Mouse (Mus musculus): ENCODE results near the gene Rapgef4. TPM values are rescaled to one million over a fixed set of nuclear protein-coding genes. Genes with fewer than 3 reads are reported as not detected.

The Rapgef4 gene
- polyA plus RNA-seq, 1 experiment from 2014 or later, result 5.3 TPM

DNA sequence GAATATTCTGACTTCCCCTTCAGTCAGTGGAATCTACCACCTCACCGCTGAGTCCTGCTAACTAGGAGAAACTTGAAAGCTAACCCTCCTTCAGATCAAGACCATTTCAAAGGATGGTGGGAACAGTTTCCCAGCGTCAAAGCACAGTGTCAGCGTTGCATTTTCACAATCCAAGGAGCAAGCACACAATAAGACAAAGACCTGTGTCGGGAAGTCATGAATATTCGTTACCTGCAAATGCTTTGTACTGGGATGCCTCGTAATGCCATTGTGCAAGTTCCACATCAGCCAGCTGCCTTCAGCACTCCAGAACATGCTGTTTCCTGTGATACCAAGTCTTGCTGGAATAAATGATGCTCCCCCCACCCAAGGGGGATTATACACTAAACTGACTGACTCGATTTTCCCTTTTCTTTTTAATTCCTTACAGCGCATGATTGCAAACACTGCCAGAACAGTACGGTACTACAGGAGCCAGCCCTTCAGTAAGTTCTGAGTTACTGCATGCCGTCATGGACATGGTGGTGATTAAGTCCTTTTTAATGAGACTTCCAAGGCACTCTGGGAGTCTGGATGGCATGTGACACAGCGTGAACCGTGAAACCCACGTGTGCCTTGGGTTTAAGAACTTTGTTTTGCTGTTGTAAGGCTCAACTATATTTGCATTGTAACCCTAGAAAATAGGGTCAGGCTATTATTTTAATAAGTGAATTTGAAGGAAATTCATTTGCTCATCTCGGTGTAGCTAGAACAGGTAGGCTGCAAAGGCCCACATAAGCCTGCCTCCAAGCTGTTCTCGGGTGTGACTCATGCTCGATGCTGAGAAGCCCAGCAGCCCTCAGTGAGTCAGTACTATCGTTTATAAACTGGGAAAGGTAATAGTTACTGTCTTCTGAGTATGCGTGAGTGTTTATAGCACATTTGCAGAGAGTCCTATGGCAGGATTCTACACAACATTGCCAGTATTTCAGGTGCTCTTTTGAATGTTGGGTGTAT is 271.8 kb downstream of the Rapgef4 start:
- no peak for ATAC-seq (ENCODE audit: insufficient number of reproducible peaks, low FRiP score)
- no peaks in the 10 kb centered on the region for H3K36me3 ChIP-seq
- no peak overlapping the region for H3K9ac ChIP-seq
- 74% methylated on average over 18 of the region's 18 CpGs for WGBS
- H3K4me3 ChIP-seq, result no peak overlapping the region
- peaks cover 31% of the 10 kb centered on the region for H3K4me1 ChIP-seq (replicated peaks)
- no peak overlapping the region for H3K4me2 ChIP-seq
- H3K9me3 ChIP-seq (replicated peaks), result no peaks in the 10 kb centered on the region
- H3K27ac ChIP-seq (ENCODE audit: poor library complexity, severe bottlenecking), result no peak overlapping the region
- H3K27me3 ChIP-seq (replicated peaks), result no peaks in the 10 kb centered on the region

GRCm38 (mm10) chr2:72253882-72254281 is 272.8 kb downstream of the Rapgef4 start:
- Histone ChIP-seq H3K9me3 (replicated peaks) (no peaks in the 10 kb centered on the region), H3K4me1 (replicated peaks) (peaks cover 31% of the 10 kb centered on the region), H3K27ac (ENCODE audit: poor library complexity, severe bottlenecking) (no peak overlapping the region), H3K36me3 (no peaks in the 10 kb centered on the region), H3K4me2 (no peak overlapping the region), H3K4me3 (no peak overlapping the region), H3K27me3 (replicated peaks) (no peaks in the 10 kb centered on the region), H3K9ac (no peak overlapping the region)
- WGBS, result 60% methylated on average over 4 of the region's 4 CpGs
- ATAC-seq (ENCODE audit: insufficient number of reproducible peaks, low FRiP score), result no peak

DNA sequence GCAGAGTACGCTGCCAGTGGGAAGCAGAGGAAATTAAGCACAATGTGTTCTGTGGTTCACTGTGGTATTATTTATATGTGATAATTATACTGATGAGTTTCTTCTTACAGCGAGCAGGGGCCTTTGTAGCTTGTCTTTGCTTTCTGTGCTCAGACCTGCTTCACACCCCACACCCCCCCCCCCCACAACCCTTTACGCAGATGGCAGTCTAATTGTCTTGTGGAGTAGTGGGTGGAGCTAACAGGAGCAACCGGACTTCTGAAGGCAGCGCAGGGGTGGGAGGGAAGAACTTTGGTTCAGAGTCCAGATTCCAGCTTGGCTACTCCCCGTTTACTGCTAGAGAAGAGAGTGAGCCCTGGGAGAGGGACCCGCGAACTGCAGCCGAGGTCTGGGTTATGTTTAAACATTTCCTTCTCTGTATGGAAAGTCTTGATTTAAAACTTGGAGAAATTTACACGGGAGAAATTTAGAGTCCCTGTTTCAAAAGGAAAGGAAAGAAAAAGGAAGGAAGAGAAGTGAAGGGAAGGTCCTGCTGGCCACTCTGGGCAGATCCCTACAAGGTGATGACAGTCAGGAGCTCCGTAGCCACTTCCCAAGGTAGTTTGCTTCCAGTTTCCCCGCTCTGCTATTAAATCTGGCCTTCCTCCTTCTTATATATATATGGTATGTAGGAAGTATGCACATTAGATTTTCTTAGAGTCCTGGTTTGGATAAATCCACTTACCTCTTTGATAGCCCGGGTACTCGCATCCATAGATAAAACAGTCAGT is 274.0 kb downstream of the Rapgef4 start:
- 26% methylated on average over 14 of the region's 14 CpGs for WGBS
- H3K9ac ChIP-seq, result peak overlapping the region; percentile 55

GRCm38 (mm10) chr2:72260704-72261103 is 279.7 kb downstream of the Rapgef4 start:
- WGBS, result 84% methylated on average over 1 of the region's 1 CpGs
- Histone ChIP-seq H3K4me3 (no peak overlapping the region), H3K9me3 (replicated peaks) (no peaks in the 10 kb centered on the region), H3K4me1 (replicated peaks) (peaks cover 8% of the 10 kb centered on the region), H3K36me3 (no peaks in the 10 kb centered on the region), H3K27me3 (replicated peaks) (no peaks in the 10 kb centered on the region), H3K27ac (ENCODE audit: poor library complexity, severe bottlenecking) (no peak overlapping the region), H3K4me2 (no peak overlapping the region), H3K9ac (no peak overlapping the region)
- no peak for ATAC-seq (ENCODE audit: insufficient number of reproducible peaks, low FRiP score)

More for the DNA sequence above, 274.0 kb downstream of the Rapgef4 start:
- Histone ChIP-seq H3K4me2 (peak overlapping the region; percentile 57), H3K4me3 (peak overlapping the region; percentile 23; the same call in 1 of the 2 replicates), H3K9me3 (replicated peaks) (no peaks in the 10 kb centered on the region), H3K27me3 (replicated peaks) (no peaks in the 10 kb centered on the region), H3K27ac (ENCODE audit: poor library complexity, severe bottlenecking) (peak overlapping the region; percentile 34; the same call in 1 of the 2 replicates), H3K4me1 (replicated peaks) (peaks cover 31% of the 10 kb centered on the region), H3K36me3 (no peaks in the 10 kb centered on the region)
- no peak for ATAC-seq (ENCODE audit: insufficient number of reproducible peaks, low FRiP score)

- Histone ChIP-seq H3K27me3 (replicated peaks) (no peaks in the 10 kb centered on the region), H3K4me1 (replicated peaks) (no peaks in the 10 kb centered on the region), H3K36me3 (no peaks in the 10 kb centered on the region), H3K9me3 (replicated peaks) (peaks cover 5% of the 10 kb centered on the region; the same call in 1 of the 2 replicates), H3K27ac (ENCODE audit: poor library complexity, severe bottlenecking) (no peak overlapping the region), H3K9ac (no peak overlapping the region), H3K4me3 (no peak overlapping the region), H3K4me2 (no peak overlapping the region)
- 79% methylated on average over 6 of the region's 6 CpGs for WGBS
- no peak for ATAC-seq (ENCODE audit: insufficient number of reproducible peaks, low FRiP score)
These were observed 281.9 kb downstream of the Rapgef4 start for GRCm38 (mm10) chr2:72262814-72263480.

GRCm38 (mm10) chr2:72267390-72267789 is 286.4 kb downstream of the Rapgef4 start:
- Histone ChIP-seq H3K36me3 (no peaks in the 10 kb centered on the region), H3K4me3 (no peak overlapping the region), H3K9me3 (replicated peaks) (peaks cover 5% of the 10 kb centered on the region; the same call in 1 of the 2 replicates), H3K9ac (no peak overlapping the region), H3K27me3 (replicated peaks) (no peaks in the 10 kb centered on the region), H3K4me2 (no peak overlapping the region), H3K27ac (ENCODE audit: poor library complexity, severe bottlenecking) (no peak overlapping the region), H3K4me1 (replicated peaks) (peaks cover 16% of the 10 kb centered on the region)
- 81% methylated on average over 6 of the region's 6 CpGs for WGBS
- no peak for ATAC-seq (ENCODE audit: insufficient number of reproducible peaks, low FRiP score)

DNA sequence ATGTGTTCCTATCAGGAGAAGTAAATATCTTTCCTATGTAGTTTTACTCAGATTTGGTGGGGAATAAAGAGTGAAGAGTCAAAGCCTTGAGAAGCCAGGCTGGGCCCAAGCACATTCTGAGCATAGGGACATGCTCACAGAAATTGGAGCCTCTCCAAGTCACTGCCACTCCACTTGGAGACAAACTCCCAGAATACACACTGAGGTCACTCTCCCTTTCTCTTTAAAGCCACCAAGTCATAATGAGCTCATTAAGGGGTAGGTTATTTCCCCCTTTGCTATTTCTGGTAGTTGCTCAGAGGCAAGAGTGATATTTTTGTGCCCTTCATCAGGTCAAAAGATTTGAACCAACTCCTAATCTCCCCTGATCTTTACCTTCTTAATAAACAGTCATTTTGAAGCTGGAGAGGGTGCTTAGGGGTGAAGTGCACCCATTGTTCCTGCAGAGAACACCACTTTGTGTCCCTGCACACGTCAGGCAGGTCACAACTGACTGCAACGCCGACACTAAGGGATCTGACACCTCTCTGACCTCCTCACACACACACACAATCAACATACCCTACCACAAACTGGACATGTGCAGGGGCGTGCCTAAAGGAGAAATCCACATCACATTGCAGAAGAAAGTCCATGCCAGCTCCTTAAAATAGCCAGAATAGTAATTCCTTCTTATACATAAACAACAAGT is 288.8 kb downstream of the Rapgef4 start:
- Histone ChIP-seq H3K9ac (peak overlapping the region; percentile 30; the same call in 1 of the 2 replicates), H3K36me3 (no peaks in the 10 kb centered on the region), H3K4me3 (no peak overlapping the region), H3K4me1 (replicated peaks) (peaks cover 16% of the 10 kb centered on the region), H3K27me3 (replicated peaks) (no peaks in the 10 kb centered on the region), H3K9me3 (replicated peaks) (peaks cover 5% of the 10 kb centered on the region; the same call in 1 of the 2 replicates), H3K27ac (ENCODE audit: poor library complexity, severe bottlenecking) (peak overlapping the region; percentile 93), H3K4me2 (no peak overlapping the region)
- WGBS, result 41% methylated on average over 4 of the region's 4 CpGs
- ATAC-seq (ENCODE audit: insufficient number of reproducible peaks, low FRiP score), result peak; percentile 63; the same call in 1 of the 2 replicates

GRCm38 (mm10) chr2:72278247-72278873 is 297.3 kb downstream of the Rapgef4 start:
- Histone ChIP-seq H3K36me3 (no peaks in the 10 kb centered on the region), H3K4me1 (replicated peaks) (peaks cover 6% of the 10 kb centered on the region; the same call in 1 of the 2 replicates), H3K4me2 (no peak overlapping the region), H3K27ac (ENCODE audit: poor library complexity, severe bottlenecking) (no peak overlapping the region), H3K27me3 (replicated peaks) (no peaks in the 10 kb centered on the region), H3K4me3 (no peak overlapping the region), H3K9me3 (replicated peaks) (no peaks in the 10 kb centered on the region), H3K9ac (no peak overlapping the region)
- WGBS, result 75% methylated on average over 4 of the region's 4 CpGs
- no peak for ATAC-seq (ENCODE audit: insufficient number of reproducible peaks, low FRiP score)

DNA sequence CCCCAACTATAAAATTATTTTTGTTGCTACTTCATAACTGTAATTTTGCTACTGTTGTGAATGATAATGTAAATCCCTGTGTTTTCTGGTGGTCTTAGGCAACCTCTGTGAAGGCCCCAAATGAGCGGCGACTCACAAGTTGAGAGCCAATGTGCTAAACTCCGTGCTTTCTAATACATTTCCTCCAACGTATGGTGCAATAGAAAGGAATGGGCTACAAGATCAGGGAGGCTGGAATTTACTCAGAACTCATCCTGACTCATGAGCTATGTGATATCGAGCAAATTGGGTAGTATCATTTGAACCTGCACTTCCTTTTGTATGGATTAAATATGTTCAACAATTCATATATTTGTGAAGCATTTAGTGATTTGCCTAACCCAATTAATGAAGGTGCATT is 299.5 kb downstream of the Rapgef4 start:
- Histone ChIP-seq H3K36me3 (no peaks in the 10 kb centered on the region), H3K4me2 (no peak overlapping the region), H3K4me1 (replicated peaks) (peaks cover 17% of the 10 kb centered on the region), H3K27me3 (replicated peaks) (no peaks in the 10 kb centered on the region), H3K9ac (no peak overlapping the region), H3K27ac (ENCODE audit: poor library complexity, severe bottlenecking) (no peak overlapping the region), H3K4me3 (no peak overlapping the region), H3K9me3 (replicated peaks) (no peaks in the 10 kb centered on the region)
- WGBS, result 88% methylated on average over 5 of the region's 5 CpGs
- ATAC-seq (ENCODE audit: insufficient number of reproducible peaks, low FRiP score), result no peak

DNA sequence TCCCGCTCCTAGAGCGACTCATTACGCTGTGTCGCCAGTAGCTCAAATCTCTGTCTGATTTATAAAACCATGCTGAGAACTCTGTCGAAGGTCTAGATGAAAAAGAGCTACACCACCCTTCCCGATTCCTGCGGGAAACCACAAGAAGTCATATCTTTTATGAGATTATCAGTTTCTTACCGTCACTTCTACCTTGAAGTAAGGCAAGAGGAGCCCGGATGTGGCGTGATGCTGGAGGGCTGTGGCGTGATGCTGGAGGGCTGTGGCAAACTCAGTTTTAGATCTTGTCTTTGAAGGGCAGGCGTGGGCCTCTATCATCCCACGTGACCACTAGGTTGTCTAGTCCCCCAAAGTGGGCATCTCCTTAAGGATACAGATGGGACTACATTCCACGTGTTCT is 300.9 kb downstream of the Rapgef4 start:
- 84% methylated on average over 14 of the region's 14 CpGs for WGBS

More for the DNA sequence above, 300.9 kb downstream of the Rapgef4 start:
- H3K4me3 ChIP-seq, result no peak overlapping the region
- ATAC-seq (ENCODE audit: insufficient number of reproducible peaks, low FRiP score), result no peak
- H3K27ac ChIP-seq (ENCODE audit: poor library complexity, severe bottlenecking), result no peak overlapping the region
- H3K9me3 ChIP-seq (replicated peaks), result no peaks in the 10 kb centered on the region
- H3K36me3 ChIP-seq, result no peaks in the 10 kb centered on the region
- H3K9ac ChIP-seq, result no peak overlapping the region
- H3K27me3 ChIP-seq (replicated peaks), result no peaks in the 10 kb centered on the region
- H3K4me1 ChIP-seq (replicated peaks), result peaks cover 17% of the 10 kb centered on the region
- no peak overlapping the region for H3K4me2 ChIP-seq
